Mouse (Mus musculus) kidney, adult 11 months (tissue): Measurements from ENCODE around the gene Rad51d.

Experiments used
- DNase-seq: peaks from one replicate; pipeline ENCODE4 v3.0.0; 2022

The Rad51d gene

DNA sequence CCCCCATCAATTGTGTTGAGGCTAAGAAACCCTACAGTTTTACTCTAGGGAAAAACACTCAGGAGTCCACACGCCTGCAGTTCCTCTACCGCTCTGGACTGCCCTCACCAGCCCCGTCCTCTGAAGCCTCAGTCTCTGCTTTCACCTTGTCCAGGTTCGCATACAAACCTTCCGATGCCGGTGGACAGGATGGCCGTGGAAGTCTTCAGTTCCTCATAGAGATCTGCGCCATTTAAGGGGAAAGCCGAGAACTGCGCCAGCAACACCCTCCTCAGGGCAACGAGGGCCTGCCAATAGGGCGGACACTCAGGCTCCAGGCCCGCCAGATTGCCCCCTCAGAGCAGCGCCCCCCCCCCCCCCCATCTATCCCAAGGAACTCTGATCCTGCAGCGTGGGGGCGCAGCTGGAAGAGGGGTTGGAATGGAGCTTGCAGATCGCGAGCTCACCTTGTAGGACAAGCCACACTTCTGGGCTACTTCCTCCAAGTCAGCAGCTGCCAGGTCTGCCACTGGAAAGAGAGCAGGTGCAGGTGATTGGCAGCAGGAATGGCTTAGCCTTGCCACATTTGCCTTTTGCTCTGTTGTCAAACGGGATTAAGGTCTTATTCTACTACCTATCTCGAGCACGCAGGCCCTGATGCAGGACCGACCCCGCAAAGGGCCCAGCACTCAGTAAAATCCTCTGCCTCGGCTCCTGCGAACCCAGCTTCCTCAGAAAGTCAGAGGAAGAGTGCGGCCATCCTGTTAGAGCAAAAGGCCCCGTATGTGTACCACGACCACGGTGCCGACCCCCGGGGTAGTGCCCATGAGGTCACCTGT, 681 bp downstream of the Rad51d start:
- DNase-seq = peak; percentile 40

- peak; percentile 80 for DNase-seq
Observed at GRCm38 (mm10) chr11:82888491-82888946, 1.9 kb downstream of the Rad51d start.

DNA sequence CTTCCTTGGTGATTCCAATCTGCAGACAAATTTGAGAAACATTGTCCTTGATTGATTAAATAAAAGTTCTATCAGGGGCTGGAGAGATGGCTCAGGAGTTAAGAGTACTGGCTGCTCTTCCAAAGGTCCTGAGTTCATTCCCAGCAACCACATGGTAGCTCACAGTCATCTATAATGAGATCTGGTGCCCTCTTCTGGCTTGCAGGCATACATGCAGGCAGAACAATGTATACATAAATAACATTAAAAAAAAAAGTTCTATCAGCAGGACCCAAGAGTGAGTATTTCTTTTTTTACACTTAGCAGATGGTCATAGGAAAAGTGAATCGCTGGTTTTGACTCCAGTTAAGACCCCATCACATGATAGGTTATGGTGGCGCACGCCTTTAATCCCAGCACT, 3.9 kb downstream of the Rad51d start:
- DNase-seq = no peak

DNA sequence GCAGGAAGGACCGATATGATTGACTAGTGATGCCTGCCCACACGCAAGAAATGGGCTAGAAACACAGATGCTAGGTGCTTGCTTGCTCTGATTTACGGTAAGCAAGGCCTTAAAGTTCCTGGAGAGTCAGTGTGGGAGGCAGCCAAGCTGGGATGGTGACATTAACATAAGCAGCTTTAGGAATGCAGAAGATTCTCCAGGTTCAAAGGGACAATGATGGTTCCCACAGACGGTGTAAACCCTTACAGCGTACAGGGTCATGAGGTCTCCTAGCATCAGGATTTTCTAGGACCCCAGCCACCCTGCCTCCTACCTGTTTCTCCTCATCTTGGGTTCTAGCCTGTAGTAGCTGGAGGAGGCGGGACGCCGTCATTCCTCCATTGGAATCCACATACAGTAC, 7.2 kb downstream of the Rad51d start:
- DNase-seq = no peak

DNA sequence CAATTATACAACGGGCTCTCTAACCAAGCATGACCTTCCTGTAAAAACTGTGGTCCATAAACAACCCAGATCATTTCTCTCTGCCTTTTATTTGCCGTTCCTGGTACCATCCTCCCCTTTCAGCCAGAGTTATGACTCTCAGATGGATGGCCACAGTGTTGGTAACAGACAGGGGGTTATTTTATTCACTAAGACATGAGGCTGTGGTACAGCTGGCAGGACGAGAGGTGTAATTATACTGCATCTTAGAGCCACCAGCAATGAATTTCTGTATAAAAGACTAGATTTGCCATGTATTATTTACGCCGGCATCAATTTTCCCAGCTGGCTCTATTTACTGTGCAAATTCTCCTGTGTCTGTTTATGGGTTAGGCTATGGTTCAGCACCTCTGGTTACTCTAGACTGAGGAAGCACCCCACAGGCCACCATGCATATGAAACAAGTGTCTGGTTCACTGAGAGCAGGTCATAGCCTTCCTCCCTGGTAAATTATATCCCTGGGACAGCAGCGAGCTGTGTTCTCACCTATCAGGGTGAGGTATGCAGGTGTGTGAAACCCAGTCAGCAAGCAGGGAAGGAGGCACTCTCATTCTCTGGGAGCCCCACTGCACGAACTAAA, 12.6 kb downstream of the Rad51d start:
- DNase-seq = no peak

- no peak for DNase-seq
Observed at GRCm38 (mm10) chr11:82875631-82876030, 14.8 kb downstream of the Rad51d start.

- DNase-seq = no peak
Observed at GRCm38 (mm10) chr11:82874924-82875323, 15.5 kb downstream of the Rad51d start.

DNA sequence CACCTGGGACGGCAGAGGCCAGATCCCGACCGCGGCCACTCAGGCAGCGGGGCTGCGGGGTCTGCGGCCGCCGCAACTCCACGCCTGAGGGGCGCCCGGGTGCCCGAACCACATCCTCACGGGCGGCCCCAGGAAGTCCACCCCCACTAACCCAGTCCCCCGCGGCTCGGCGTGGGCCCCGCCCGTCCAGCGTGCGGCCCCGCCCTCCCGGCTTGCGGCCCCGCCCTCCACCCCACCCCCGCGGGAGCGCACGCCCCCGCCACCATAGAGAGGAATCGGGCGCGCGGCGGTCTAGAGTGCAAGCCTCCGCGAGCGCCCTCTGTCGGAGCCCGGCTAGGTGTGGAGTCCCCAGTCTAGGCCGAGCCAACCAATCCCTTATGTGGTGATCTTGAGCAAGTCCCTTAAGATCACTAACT, 19.4 kb downstream of the Rad51d start, which contains the start of gene Rffl:
Gene Rffl, minus strand, starts transcription at position 180 of the 416 bp plus-strand sequence.
- peak; percentile 89 for DNase-seq

- peak; percentile 88 for DNase-seq
Observed at GRCm38 (mm10) chr11:82870173-82871030, 20.0 kb downstream of the Rad51d start.

- no peak for DNase-seq
Observed at GRCm38 (mm10) chr11:82869506-82870172, 20.8 kb downstream of the Rad51d start.

DNA sequence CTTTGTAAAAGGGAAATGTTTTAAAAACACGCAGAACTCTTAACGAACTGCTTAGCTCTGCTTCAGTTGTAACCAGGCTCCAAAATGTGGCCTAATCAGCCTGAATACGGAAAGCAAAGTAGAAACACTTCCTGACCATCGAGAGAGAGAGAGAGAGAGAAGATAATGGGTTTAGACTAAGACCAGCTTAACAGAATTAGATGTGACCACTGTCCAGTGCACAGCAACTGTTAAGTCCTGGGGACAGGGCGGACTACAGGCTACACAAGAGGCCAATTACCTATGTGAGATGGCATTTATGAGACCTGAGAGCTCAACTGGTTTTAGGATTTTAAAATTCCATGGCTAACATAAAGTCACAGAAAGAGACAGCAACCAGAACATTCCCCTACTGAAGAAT, 22.5 kb downstream of the Rad51d start:
- no peak for DNase-seq

DNA sequence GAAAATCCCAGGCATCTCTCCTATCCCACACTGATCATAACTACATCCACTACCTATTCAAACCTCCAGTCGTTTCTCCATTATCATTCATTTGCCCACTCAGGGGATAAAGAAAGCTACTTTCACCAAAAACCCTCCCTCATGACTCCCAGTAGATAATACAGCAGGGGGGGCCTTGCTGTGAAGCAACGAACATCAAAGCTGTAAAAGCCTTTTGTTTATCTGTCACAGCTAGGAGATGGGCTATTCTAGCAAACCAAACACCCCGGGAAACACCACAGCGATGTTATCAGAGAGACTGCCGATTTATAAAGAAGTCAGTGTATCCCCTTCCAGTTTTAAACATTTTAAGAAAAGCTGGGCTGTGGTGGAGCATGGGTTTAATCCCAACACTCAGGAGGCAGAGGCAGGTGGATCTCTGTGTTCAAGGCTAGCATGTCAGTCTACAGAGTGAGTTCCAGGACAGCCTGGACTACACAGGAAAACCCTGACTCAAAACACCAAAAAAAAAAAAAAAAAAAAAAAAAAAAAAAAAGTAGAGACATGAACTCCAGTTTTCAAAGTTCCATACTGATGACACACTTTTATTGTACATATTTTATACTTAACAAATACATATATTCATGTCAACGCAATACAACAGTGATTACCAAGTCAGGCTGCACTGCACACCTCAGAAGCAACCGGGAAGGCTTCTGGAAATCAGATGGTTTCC, 23.4 kb downstream of the Rad51d start:
- no peak for DNase-seq

DNA sequence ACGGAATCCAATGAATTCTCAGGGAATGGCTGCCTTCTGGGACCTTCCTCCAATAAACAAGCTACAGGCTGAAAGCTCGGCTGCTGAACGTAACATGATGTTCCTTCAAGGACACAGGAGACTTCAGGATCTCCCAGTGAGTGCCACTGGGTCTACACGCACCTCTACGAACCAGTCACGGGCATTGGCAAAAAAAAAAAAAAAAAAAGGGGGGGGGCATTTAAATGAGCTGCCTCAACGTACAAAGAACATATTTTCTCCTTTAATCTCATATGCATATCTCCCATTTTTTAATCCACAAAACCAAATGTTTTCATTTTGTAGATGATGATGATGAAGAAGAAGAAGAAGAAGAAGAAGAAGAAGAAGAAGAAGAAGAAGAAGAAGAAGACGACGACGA, 24.5 kb downstream of the Rad51d start:
- DNase-seq = no peak

- DNase-seq = no peak
Observed at GRCm38 (mm10) chr11:82863488-82863931, 26.9 kb downstream of the Rad51d start.

GRCm38 (mm10) chr11:82863059-82863458, 27.4 kb downstream of the Rad51d start:
- no peak for DNase-seq

DNA sequence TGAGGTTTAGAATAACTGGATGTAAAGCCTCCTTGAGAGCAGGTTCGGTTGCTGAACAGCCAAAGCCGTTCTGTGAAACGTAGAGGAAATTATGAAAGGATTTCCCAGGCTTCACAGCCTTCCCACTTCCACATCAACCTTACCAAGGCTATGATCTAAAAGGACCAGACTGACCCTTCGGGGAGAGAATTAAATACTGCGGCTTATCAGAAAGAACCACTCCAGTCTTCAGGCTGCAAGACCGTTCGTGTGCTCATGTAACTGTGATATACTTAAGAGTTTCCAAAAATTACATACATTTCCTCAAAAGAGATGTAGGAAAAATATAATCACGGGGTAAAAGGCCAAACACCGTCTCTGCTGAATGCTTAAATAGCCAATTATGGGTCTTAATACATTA, 27.8 kb downstream of the Rad51d start:
- no peak for DNase-seq

DNA sequence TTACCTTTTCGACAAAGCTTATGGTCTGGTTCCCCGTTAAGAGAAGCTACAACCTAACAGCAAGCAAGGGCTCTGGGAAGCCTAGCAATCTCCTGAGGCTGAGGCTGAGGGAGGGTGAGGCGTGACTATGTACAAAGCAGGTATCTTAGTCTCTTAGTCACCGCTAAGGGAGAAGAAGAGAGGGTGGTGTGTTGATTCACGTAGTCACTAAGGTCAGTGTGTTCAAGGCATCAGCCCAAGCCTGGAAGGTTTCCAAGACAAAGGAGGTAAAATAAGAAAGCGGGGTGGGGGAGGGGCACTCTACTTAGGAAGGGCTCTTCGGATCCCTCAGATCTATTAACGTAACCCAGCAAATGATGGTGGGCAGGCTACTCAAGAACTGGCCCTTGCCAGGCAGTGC, 28.9 kb downstream of the Rad51d start:
- DNase-seq = no peak

GRCm38 (mm10) chr11:82860759-82861158, 29.7 kb downstream of the Rad51d start:
- DNase-seq = no peak

DNA sequence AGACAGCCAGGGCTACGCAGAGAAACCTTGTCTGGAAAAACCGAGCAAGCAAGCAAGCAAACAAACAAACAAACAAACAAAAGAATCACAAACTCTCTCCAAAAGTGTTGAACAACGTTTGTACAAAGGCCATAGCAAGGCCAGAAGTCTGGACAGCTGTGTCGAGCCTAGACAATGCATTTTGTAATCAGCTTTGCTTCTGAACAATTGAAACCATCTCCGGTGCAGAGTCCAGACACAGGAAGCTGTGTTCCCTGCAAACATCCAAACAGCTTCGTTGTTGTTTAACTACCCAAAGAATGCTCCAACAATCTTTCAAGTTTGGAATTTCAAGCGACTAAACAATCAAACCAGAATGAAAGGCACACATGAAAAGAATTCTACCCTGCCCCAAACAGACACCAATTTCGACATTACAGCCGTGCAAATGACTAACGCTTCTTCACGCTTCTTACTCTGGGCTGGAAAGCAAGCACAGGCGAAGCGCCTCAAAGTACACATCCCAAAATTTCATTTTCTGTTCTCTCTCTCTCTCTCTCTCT, 33.0 kb downstream of the Rad51d start:
- DNase-seq = no peak

GRCm38 (mm10) chr11:82856032-82856431, 34.4 kb downstream of the Rad51d start:
- DNase-seq = no peak

GRCm38 (mm10) chr11:82855327-82855973, 35.0 kb downstream of the Rad51d start:
- DNase-seq = no peak
